Mouse (Mus musculus): ENCODE results near the gene Drosha. TPM values are rescaled to one million over a fixed set of nuclear protein-coding genes. Genes with fewer than 3 reads are reported as not detected.
"Not testable (repeated sequence)": the region's sequence is repeated elsewhere in the genome, so short reads cannot be mapped to it uniquely, and the experiment has no call there.

Drosha gene
- total RNA-seq, 2 experiments from 2014 or later, result 90.7 to 91.1 TPM

GRCm38 (mm10) chr15:12895426-12895825 lies 70.8 kb downstream of the Drosha start:
- H3K4me3 ChIP-seq, result no peak overlapping the region

GRCm38 (mm10) chr15:12896022-12897009 lies 71.7 kb downstream of the Drosha start:
- Histone ChIP-seq H3K4me3 (no peak overlapping the region), H3K27ac (no peak overlapping the region)
- intact Hi-C loops (cut with DNase I), result no loop called here
- TF ChIP-seq CTCF (IDR thresholded peaks at IDR 0.05), result no peak
- DNase-seq (ENCODE audit: extremely low spot score in 1 of 2, low spot score in 2 of 2), result no peak

More at GRCm38 (mm10) chr15:12895426-12895825, 70.8 kb downstream of the Drosha start:
- no peak for DNase-seq (ENCODE audit: extremely low spot score in 1 of 2, low spot score in 2 of 2)
- no peak for TF ChIP-seq CTCF (IDR thresholded peaks at IDR 0.05)
- intact Hi-C loops (cut with DNase I), result no loop called here
- H3K27ac ChIP-seq, result no peak overlapping the region

- DNase-seq (ENCODE audit: extremely low spot score in 1 of 2, low spot score in 2 of 2), result no peak
- intact Hi-C loops (cut with DNase I), result no loop called here
- Histone ChIP-seq H3K27ac (no peak overlapping the region), H3K4me3 (no peak overlapping the region)
- TF ChIP-seq CTCF (IDR thresholded peaks at IDR 0.05), result no peak
Observed at GRCm38 (mm10) chr15:12897831-12898230, 73.2 kb downstream of the Drosha start.

GRCm38 (mm10) chr15:12900428-12901196 lies 76.0 kb downstream of the Drosha start:
- intact Hi-C loops (cut with DNase I), result no loop called here
- no peak for TF ChIP-seq CTCF (IDR thresholded peaks at IDR 0.05)
- Histone ChIP-seq H3K4me3 (no peak overlapping the region), H3K27ac (no peak overlapping the region)
- no peak for DNase-seq (ENCODE audit: extremely low spot score in 1 of 2, low spot score in 2 of 2)

GRCm38 (mm10) chr15:12901197-12901570 lies 76.6 kb downstream of the Drosha start:
- Histone ChIP-seq H3K4me3 (no peak overlapping the region), H3K27ac (no peak overlapping the region)
- TF ChIP-seq CTCF (IDR thresholded peaks at IDR 0.05), result no peak
- intact Hi-C loops (cut with DNase I), result no loop called here
- DNase-seq (ENCODE audit: extremely low spot score in 1 of 2, low spot score in 2 of 2), result no peak

GRCm38 (mm10) chr15:12904442-12904841 lies 79.8 kb downstream of the Drosha start:
- intact Hi-C loops (cut with DNase I), result no loop called here
- no peak for TF ChIP-seq CTCF (IDR thresholded peaks at IDR 0.05)
- no peak overlapping the region for H3K4me3 ChIP-seq
- no peak for DNase-seq (ENCODE audit: extremely low spot score in 1 of 2, low spot score in 2 of 2)
- no peak overlapping the region for H3K27ac ChIP-seq

- Histone ChIP-seq H3K4me3 (no peak overlapping the region), H3K27ac (peak overlapping the region; percentile 44; the same call in 1 of the 2 replicates)
- DNase-seq (ENCODE audit: extremely low spot score in 1 of 2, low spot score in 2 of 2), result no peak
- TF ChIP-seq CTCF (IDR thresholded peaks at IDR 0.05), result no peak
- intact Hi-C loops (cut with DNase I), result no loop called here
Observed at GRCm38 (mm10) chr15:12907962-12908719, 83.5 kb downstream of the Drosha start.

GRCm38 (mm10) chr15:12908720-12909028 lies 84.1 kb downstream of the Drosha start:
- Histone ChIP-seq H3K4me3 (no peak overlapping the region), H3K27ac (peak overlapping the region; percentile 44; the same call in 1 of the 2 replicates)
- no peak for DNase-seq (ENCODE audit: extremely low spot score in 1 of 2, low spot score in 2 of 2)
- intact Hi-C loops (cut with DNase I), result no loop called here
- TF ChIP-seq CTCF (IDR thresholded peaks at IDR 0.05), result no peak

GRCm38 (mm10) chr15:12909171-12909570 lies 84.6 kb downstream of the Drosha start:
- Histone ChIP-seq H3K27ac (no peak overlapping the region), H3K4me3 (no peak overlapping the region)
- DNase-seq (ENCODE audit: extremely low spot score in 1 of 2, low spot score in 2 of 2), result no peak
- intact Hi-C loops (cut with DNase I), result no loop called here
- TF ChIP-seq CTCF (IDR thresholded peaks at IDR 0.05), result no peak

- intact Hi-C loops (cut with DNase I), result no loop called here
- no peak overlapping the region for H3K4me3 ChIP-seq
- no peak for TF ChIP-seq CTCF (IDR thresholded peaks at IDR 0.05)
Observed at GRCm38 (mm10) chr15:12911082-12911481, 86.5 kb downstream of the Drosha start.

GRCm38 (mm10) chr15:12916314-12916815 lies 91.8 kb downstream of the Drosha start:
- intact Hi-C loops (cut with DNase I), result no loop called here
- H3K27ac ChIP-seq, result no peak overlapping the region
- no peak for DNase-seq (ENCODE audit: extremely low spot score in 1 of 2, low spot score in 2 of 2)
- TF ChIP-seq CTCF (IDR thresholded peaks at IDR 0.05), result no peak
- H3K4me3 ChIP-seq, result no peak overlapping the region

More at GRCm38 (mm10) chr15:12911082-12911481, 86.5 kb downstream of the Drosha start:
- no peak overlapping the region for H3K27ac ChIP-seq
- no peak for DNase-seq (ENCODE audit: extremely low spot score in 1 of 2, low spot score in 2 of 2)

- intact Hi-C loops (cut with DNase I), result not testable (repeated sequence)
Observed at GRCm38 (mm10) chr15:12919326-12919966, 94.8 kb downstream of the Drosha start.

More at GRCm38 (mm10) chr15:12919326-12919966, 94.8 kb downstream of the Drosha start:
- not testable (repeated sequence) for H3K27ac ChIP-seq; DNase-seq (ENCODE audit: extremely low spot score in 1 of 2, low spot score in 2 of 2); H3K4me3 ChIP-seq

All from left cerebral cortex, adult 2 months (tissue).